Mouse (Mus musculus) liver, adult 2 months (tissue): ENCODE measurements at regions not wholly inside any gene's neighbourhood (a gene's known extent, or its start where the extent isn't known, plus 50 kb on each side); places are given as distances from the start of the nearest gene placed in this dataset.

Source experiments
- CTCF ChIP-seq: fragments of 200-500 bp; IDR thresholded peaks from 2 replicates; pipeline ENCODE4 v1.5.1; 2011; ENCODE audit warnings: low read depth, low read length, control low read depth
- POLR2A ChIP-seq: fragments of 200-500 bp; IDR thresholded peaks from 2 replicates; pipeline ENCODE4 v1.6.1; 2011; ENCODE audit warnings: low read length, control low read depth; ENCODE audit not compliant: insufficient read depth; ENCODE audit errors: extremely low read depth

- no peak for TF ChIP-seq CTCF
- TF ChIP-seq POLR2A, result no peak
These were observed 91.5 kb upstream of the Bach2 start for GRCm38 (mm10) chr4:32147146-32147545.
